In the genomic region with DNA sequence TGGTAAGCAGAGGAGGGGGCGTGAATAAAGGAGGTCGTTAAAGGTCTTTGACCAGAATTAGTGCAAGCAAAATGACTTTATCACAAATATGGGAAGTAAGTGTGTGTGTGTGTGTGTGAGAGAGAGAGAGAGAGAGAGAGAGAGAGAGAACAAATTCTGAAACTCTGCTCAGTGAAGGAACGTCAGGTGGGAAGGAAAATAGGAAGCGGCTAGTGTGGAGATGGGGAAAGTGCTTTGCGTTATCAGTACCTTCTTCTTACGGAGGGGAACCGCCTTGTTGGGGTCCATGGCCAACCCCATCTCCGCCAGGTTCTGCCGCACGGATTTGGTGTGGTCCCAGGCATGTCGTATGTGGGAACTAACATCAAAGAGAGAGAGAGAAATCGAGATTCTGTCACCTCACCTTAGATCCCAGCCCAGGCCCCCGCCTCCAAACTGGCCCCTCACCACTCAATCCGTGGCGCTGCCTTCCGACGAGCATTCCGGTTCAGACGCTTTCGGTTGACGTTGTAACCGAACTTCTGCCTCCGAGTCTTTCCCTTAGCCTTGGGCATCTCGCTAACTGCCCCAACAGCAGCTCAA, we compare ENCODE assay signal across 8 mouse cellular contexts. TPM values are rescaled to one million over a fixed set of nuclear protein-coding genes. Genes with fewer than 3 reads are reported as not detected.
DNase-seq lines count a peak whose midpoint lies in the region; ATAC-seq and TF ChIP-seq lines count a peak whose summit lies in the region.

No protein-coding gene starts in this region.

- peak; percentile 25; the same call in 1 of the 2 replicates for ATAC-seq in stomach, embryonic 15.5 days (ENCODE audit: insufficient read depth, low FRiP score, low read depth)

- TF ChIP-seq CTCF in liver, adult 2 months (IDR thresholded peaks at IDR 0.05; ENCODE audit: low read depth, low read length) = no peak

- DNase-seq in right cerebral cortex, postnatal 4 days = peak; percentile 68
- DNase-seq in right cerebral cortex, postnatal 36 days (ENCODE audit: low spot score in 2 of 2) = no peak
- DNase-seq in forebrain, embryonic 10.5 days (ENCODE audit: extremely low spot score, low spot score) = no peak
- DNase-seq in liver, adult 2 months (ENCODE audit: extremely low read depth, low read depth, low spot score) = no peak
- DNase-seq in embryo, embryonic 11 days = no peak
- DNase-seq in kidney, adult 9 months = no peak
- DNase-seq in frontal cortex, adult 2 months (ENCODE audit: extremely low spot score in 1 of 2, low spot score in 1 of 2) = no peak

- WGBS in forebrain, embryonic 10.5 days = 2% methylated on average over 24 of the region's 24 CpGs
- WGBS in liver, adult 2 months = under 1% methylated on average over 24 of the region's 24 CpGs
- WGBS in stomach, embryonic 15.5 days = under 1% methylated on average over 24 of the region's 24 CpGs

- H3K79me2 ChIP-seq in liver, adult 2 months (ENCODE audit: control insufficient read depth, insufficient read depth, low read length) = peaks cover 11% of the 10 kb centered on the region; the same call in 1 of the 2 replicates

- H3K4me3 ChIP-seq in forebrain, embryonic 10.5 days = peak overlapping the region; percentile 92
- peak overlapping the region; percentile 94 for H3K4me3 ChIP-seq in liver, adult 2 months (ENCODE audit: insufficient read depth, low read depth, low read length)
- H3K4me3 ChIP-seq in stomach, embryonic 15.5 days (replicated peaks) = peak overlapping the region; percentile 87

- H3K4me1 ChIP-seq in forebrain, embryonic 10.5 days = peaks cover 29% of the 10 kb centered on the region
- peaks cover 10% of the 10 kb centered on the region for H3K4me1 ChIP-seq in liver, adult 2 months (ENCODE audit: control insufficient read depth, insufficient read depth, low read length)
- H3K4me1 ChIP-seq in stomach, embryonic 15.5 days = 0 out of 2 replicates have a peak, but pooled peaks cover 6% of the 10 kb centered on the region

- H3K9me3 ChIP-seq in forebrain, embryonic 10.5 days = no peaks in the 10 kb centered on the region
- H3K9me3 ChIP-seq in stomach, embryonic 15.5 days = no peaks in the 10 kb centered on the region

- peak overlapping the region; percentile 89 for H3K27ac ChIP-seq in forebrain, embryonic 10.5 days
- peak overlapping the region; percentile 25 for H3K27ac ChIP-seq in liver, adult 2 months (replicated peaks; ENCODE audit: insufficient read depth, low read depth, low read length)
- peak overlapping the region; percentile 41; the same call in 1 of the 2 replicates for H3K27ac ChIP-seq in stomach, embryonic 15.5 days

- no peaks in the 10 kb centered on the region; the same call in 1 of the 2 replicates for H3K27me3 ChIP-seq in forebrain, embryonic 10.5 days (ENCODE audit: poor library complexity, severe bottlenecking)
- H3K27me3 ChIP-seq in liver, adult 2 months (ENCODE audit: control insufficient read depth, insufficient read depth, low read length) = no peaks in the 10 kb centered on the region
- H3K27me3 ChIP-seq in stomach, embryonic 15.5 days (replicated peaks) = no peaks in the 10 kb centered on the region

- H3K9ac ChIP-seq in liver, adult 2 months (ENCODE audit: low read depth, low read length) = peak overlapping the region; percentile 75
- H3K9ac ChIP-seq in stomach, embryonic 15.5 days = peak overlapping the region; percentile 57

- TF ChIP-seq POLR2A in liver, adult 2 months (IDR thresholded peaks at IDR 0.05; ENCODE audit: extremely low read depth, insufficient read depth, low read length) = no peak

- peaks cover 56% of the 10 kb centered on the region for H3K36me3 ChIP-seq in forebrain, embryonic 10.5 days (replicated peaks)
- peaks cover 17% of the 10 kb centered on the region for H3K36me3 ChIP-seq in liver, adult 2 months (ENCODE audit: control insufficient read depth, insufficient read depth, low read length)
- H3K36me3 ChIP-seq in stomach, embryonic 15.5 days = peaks cover 13% of the 10 kb centered on the region

- peak overlapping the region; percentile 72 for H3K4me2 ChIP-seq in stomach, embryonic 15.5 days

RNA-seq across cellular contexts. Expression of a gene that starts 0.4 kb away (rescaled TPM):
- polyA plus RNA-seq in forebrain, embryonic 10.5 days (2016; fragmentation: Nextera tagmentation; extraction: Ambion mirVana) = 99.8 and 111 TPM in 2 replicates
- total RNA-seq in liver, adult 2 months (2014; rRNA removed) = 15.0 and 15.8 TPM in 2 replicates
- 9.4 and 11.1 TPM in 2 replicates for polyA plus RNA-seq in liver, adult 2 months (2012; rRNA removed)
- 85.9 and 88.2 TPM in 2 replicates for polyA plus RNA-seq in stomach, embryonic 15.5 days (2015; fragmentation: Nextera tagmentation; extraction: Ambion mirVana)
- polyA plus RNA-seq in frontal cortex, adult 2 months (2012; rRNA removed) = 24.5 and 29.3 TPM in 2 replicates

RNA-seq across cellular contexts. Expression of a gene that starts 0.5 kb away (rescaled TPM):
- polyA plus RNA-seq in forebrain, embryonic 10.5 days (2016; fragmentation: Nextera tagmentation; extraction: Ambion mirVana) = 143 and 144 TPM in 2 replicates
- 51.1 and 56.3 TPM in 2 replicates for total RNA-seq in liver, adult 2 months (2014; rRNA removed)
- 98.7 and 133 TPM in 2 replicates for polyA plus RNA-seq in liver, adult 2 months (2012; rRNA removed)
- polyA plus RNA-seq in stomach, embryonic 15.5 days (2015; fragmentation: Nextera tagmentation; extraction: Ambion mirVana) = 193 and 207 TPM in 2 replicates
- 233 and 327 TPM in 2 replicates for polyA plus RNA-seq in frontal cortex, adult 2 months (2012; rRNA removed)

RNA-seq across cellular contexts. Expression of a gene that starts 14.7 kb away (rescaled TPM):
- 23.3 and 26.5 TPM in 2 replicates for polyA plus RNA-seq in forebrain, embryonic 10.5 days (2016; fragmentation: Nextera tagmentation; extraction: Ambion mirVana)
- 4.2 and 5.6 TPM in 2 replicates for total RNA-seq in liver, adult 2 months (2014; rRNA removed)
- polyA plus RNA-seq in liver, adult 2 months (2012; rRNA removed) = 3.2 and 5.2 TPM in 2 replicates
- 25.9 and 26.3 TPM in 2 replicates for polyA plus RNA-seq in stomach, embryonic 15.5 days (2015; fragmentation: Nextera tagmentation; extraction: Ambion mirVana)
- 13.5 and 20.6 TPM in 2 replicates for polyA plus RNA-seq in frontal cortex, adult 2 months (2012; rRNA removed)

RNA-seq across cellular contexts. Expression of a gene that starts 21.6 kb away (rescaled TPM):
- 12.4 and 15.3 TPM in 2 replicates for polyA plus RNA-seq in forebrain, embryonic 10.5 days (2016; fragmentation: Nextera tagmentation; extraction: Ambion mirVana)
- 19.0 and 24.8 TPM in 2 replicates for total RNA-seq in liver, adult 2 months (2014; rRNA removed)
- polyA plus RNA-seq in liver, adult 2 months (2012; rRNA removed) = 45.6 and 51.5 TPM in 2 replicates
- polyA plus RNA-seq in stomach, embryonic 15.5 days (2015; fragmentation: Nextera tagmentation; extraction: Ambion mirVana) = 62.5 and 82.6 TPM in 2 replicates
- polyA plus RNA-seq in frontal cortex, adult 2 months (2012; rRNA removed) = 306 and 339 TPM in 2 replicates

RNA-seq across cellular contexts. Expression of a gene that starts 24.3 kb away (rescaled TPM):
- 201 and 202 TPM in 2 replicates for polyA plus RNA-seq in forebrain, embryonic 10.5 days (2016; fragmentation: Nextera tagmentation; extraction: Ambion mirVana)
- total RNA-seq in liver, adult 2 months (2014; rRNA removed) = 24.1 and 24.2 TPM in 2 replicates
- 52.5 and 54.3 TPM in 2 replicates for polyA plus RNA-seq in liver, adult 2 months (2012; rRNA removed)
- polyA plus RNA-seq in stomach, embryonic 15.5 days (2015; fragmentation: Nextera tagmentation; extraction: Ambion mirVana) = 109 and 115 TPM in 2 replicates
- 165 and 175 TPM in 2 replicates for polyA plus RNA-seq in frontal cortex, adult 2 months (2012; rRNA removed)

Comparison
In these comparisons a context has a peak if more than half of its experiments do, and no peak if none do; other contexts are left out.
1. H3K27ac ChIP-seq: peak in every context shown above with its lines; median percentile 89 in forebrain, embryonic 10.5 days; 41 in stomach, embryonic 15.5 days; 25 in liver, adult 2 months.